Mouse (Mus musculus) A20 (cell line): ENCODE results near the gene Sh2d4b.

Experiments used
- DNase-seq: peaks from one replicate; pipeline ENCODE4 v3.0.0-alpha.2; 2011; ENCODE audit warnings: low read depth, low spot score

The Sh2d4b gene

DNA sequence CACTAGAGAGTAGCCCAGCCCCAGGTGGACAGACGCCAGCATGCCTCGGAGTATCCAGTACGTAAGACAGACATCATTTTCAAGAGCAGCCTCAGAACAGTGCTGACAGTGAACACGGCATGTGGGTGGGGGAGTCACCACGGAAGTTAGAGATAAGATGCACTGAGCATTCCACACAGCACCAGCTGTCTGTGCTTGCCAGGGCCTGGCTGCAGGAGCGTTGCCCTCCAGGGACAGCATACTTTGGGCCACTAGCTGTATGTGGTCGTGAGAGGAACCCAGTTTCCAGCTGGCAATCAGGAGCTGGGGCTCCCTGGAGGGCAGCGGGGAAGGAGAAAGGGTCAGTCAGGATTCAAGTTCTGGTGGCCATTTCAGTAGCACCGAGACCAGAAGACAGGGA is 13.7 kb upstream of the Sh2d4b start:
- no peak for DNase-seq

DNA sequence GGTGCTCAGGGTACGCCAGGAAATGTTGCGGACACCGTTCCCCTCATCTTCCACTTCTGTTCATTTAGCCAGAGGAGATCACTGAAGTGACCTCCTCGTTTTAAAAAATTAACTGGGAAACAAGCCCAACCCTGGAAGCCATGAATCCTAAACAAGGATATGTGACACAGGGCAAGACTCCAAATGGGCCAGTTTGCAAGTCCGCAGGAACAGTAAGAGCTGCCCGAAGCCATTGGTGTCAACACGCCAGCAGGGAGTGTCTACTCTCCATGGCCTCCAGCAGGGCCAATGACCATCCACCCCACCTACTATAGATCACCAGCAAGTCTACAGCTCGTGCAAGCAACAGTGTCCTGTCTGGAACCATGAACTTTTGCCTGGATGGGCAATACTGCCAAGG is 12.7 kb upstream of the Sh2d4b start:
- DNase-seq = no peak

DNA sequence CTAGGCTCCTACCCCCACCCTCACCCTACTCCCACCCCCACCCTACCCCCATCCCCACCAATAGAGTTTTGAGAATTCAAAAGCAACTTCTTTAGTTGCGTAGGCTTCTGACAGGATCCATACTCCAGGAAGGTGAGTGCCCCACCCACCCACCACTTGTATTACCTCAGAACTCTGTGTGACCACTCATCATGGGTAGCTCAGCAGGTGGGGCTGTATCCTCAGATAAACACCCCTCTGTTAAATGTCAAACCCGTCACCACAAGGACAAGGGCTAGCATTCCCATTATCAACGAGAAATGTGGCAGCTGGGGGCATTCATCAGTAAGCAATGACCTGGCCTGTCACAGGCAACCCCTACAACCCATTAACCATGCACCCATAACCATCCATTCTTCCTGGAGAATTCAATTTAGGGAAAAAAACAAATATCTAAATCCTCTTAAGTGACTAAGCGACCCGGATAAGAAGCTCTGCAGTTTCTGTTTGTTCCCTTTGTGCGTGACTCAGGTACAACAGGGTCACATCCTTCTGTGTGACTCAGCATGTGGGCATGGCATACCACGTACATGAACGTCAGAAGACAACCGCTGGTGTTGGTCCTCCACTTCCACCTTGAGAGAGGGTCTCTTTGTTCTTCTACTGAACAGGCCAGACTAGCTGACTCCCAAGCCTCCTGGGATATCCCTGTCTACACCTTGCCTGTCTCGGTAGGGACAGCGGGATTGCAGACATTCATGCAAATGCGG is 9.4 kb upstream of the Sh2d4b start:
- DNase-seq = no peak

DNA sequence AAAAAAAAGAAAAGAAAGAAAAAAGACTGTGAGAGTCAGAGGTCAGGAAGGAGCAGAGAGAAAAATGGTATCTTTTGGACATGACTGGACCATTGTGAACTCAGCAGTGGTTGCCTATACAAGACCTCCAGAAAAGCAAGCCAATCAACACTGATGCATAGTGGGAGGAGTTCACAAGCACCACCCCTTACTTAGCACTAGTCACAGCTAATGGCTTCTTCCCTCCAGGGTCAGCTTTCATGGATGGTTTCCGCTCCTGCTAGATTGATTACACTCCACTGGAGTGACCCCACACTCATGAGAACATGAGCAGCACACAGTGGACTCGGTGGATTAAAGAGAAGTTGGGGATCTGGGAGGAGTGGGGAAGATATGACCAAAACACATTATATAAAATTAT is 7.2 kb upstream of the Sh2d4b start:
- DNase-seq = no peak

DNA sequence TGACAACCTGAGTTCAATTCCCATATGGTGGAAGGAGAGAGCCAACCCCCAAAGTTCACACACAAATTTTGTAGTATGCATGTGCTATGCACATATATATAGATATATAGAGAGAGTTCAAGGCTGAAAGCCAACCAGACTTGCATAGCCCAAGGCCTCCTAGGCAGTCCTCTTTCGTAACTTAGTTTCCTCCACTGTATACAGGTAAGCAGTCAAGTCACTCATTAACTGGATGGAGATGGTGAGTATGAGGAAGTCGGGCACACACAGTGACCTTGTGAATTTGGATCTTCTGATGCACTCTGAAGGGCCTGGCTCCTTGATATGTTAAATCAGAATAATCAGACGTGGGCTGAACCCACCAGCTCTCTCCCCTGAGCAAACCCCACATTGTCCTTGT is 4.8 kb upstream of the Sh2d4b start:
- DNase-seq = no peak

DNA sequence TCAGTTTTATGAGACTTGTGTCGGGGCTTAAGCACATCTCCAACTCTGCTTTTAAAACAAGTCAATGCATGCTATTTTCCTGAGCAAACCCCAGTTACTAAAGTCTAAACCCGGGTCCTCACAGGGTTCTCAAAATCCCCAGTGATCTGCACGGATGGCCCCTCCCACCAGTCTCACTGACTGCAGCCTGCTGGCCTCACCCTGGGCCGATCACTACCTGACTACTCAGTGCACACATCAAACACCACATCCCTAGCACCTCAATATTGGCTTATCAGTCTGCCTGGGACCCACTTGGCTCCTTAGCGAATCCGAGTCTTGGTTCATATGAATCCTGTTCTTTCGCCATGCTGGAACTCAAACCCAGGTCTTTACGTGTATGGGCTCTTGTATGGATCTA is 2.6 kb upstream of the Sh2d4b start:
- DNase-seq = no peak

DNA sequence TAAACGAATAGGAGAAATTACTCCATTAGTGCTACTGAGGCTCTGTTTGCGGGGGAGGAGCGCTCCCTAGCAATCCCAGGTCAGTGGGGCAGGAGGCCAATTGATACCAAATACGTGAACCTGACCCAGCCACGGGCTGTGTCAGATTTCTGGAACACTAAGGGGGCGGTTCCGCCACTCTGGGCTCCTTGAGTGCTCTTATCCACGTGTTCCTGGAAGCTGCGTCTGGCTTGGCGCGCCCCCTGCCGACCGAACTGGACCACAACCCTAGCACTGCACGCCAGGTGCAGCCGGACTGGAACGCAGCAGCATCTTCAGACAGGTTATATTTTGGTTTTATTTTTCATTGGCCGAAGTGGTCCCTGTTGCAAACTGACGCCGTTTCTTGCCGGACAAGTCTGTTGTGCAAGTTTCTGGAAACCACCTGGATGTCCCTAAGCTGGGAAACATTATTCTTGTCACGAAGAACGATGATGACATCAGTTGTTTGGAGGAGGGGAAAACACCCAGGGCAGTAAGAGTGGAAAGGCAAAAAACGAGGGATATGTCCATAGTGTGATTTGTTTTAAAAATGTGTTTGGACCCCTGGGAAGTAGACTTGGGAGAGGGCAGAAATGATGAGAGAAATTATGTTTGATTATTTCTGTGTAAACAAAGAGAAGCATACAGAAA is 1.6 kb upstream of the Sh2d4b start:
- DNase-seq = peak; percentile 67

DNA sequence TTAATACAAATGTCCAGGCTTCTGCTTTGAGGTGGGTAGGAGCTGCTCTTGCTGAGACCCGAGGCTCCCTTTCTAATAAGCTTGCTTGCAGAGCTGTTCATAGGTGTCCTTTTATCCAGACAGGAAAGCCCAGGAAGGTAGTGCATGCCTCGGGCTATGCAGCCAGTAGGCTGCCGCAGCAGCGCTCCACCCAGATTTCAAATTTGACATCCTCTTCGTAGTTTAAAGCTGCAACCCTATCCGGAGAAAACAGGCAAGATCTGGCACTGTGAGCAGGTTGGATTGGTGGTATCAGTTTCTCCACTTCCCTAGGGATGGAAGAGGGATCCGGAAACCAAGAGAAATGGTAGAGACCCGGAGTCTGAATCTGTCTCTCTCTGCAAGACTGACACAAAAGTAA is 818 bp upstream of the Sh2d4b start:
- DNase-seq = no peak

DNA sequence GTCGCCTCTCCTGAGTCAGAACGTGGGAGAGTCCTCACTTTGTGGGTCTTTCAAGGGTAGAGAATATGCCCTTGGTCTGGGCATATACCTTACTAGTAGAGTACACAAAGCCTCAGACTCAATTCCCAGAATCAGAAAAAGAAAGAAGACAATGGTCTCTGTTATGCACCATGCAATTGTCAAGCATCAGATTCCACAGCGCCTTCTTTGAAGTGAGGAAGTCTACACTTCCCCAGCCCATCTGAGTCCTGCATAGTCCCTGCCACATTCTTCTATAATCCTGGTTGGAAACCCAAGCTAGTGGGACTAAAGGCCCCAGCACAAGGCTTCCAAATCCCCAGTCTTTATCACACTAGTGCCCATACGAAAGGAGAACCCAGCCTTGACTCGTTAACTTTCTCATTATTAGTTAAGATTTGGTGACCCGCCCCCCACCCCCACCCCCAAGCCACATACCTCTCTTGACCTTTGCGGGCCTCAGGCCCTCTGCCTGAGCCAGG is 690 bp downstream of the Sh2d4b start:
- no peak for DNase-seq

DNA sequence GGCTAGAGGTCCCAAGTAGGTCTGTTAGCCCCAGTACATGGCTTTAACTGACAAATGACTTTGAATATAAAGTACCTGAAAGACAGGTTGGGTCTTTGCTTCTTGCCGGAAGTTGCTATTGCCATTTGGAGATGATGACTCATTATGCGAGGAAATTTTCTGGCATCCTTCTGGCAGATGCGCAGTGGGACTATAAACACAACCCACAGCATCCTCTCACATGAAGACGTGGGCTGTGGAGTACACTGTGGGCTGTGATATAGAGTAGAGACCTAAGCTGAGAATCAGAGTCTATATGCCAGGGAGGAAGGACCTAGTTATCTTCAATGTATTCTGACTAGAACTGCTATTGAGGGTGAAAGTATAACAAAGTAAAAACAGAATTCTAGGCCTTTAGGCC is 1.6 kb downstream of the Sh2d4b start:
- DNase-seq = no peak

DNA sequence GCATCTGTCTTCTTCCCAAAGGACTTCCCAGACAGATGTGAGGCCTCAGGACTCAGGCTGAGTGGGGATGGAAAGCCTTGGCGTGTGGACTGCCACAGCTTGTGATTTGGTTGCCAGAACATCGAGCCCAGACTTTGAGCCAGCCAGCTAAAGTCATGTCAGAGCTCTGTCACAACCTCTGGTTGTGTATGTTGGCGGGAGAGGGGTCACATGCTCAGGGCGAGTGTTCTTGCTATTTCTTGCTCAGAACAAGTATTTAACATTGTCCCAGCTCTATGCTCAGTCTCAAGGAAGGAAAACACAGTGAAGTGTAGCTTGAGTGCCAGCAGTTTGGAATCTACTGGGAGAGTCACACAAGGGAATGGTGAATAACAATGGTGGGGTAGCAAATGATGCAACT is 3.4 kb downstream of the Sh2d4b start:
- DNase-seq = no peak

DNA sequence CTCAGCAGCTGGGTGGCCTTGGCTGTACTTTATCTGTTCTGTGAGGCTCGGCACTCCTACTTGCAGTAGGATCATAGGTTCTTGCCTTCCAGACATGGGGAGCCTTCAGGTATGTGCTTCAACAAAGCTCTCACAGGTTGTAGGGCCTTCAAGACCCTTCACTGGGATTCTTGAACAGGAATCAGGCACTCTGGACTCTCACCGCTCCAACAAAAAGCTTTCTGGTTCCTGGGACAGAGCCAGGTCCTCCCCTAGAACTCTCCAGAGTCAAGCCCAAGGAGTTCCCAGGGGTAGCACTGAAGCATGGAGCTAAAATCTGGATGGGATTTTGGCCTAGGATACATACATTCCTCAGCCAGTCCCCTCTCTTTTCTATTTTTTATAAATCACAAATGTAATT is 3.9 kb downstream of the Sh2d4b start:
- DNase-seq = no peak

DNA sequence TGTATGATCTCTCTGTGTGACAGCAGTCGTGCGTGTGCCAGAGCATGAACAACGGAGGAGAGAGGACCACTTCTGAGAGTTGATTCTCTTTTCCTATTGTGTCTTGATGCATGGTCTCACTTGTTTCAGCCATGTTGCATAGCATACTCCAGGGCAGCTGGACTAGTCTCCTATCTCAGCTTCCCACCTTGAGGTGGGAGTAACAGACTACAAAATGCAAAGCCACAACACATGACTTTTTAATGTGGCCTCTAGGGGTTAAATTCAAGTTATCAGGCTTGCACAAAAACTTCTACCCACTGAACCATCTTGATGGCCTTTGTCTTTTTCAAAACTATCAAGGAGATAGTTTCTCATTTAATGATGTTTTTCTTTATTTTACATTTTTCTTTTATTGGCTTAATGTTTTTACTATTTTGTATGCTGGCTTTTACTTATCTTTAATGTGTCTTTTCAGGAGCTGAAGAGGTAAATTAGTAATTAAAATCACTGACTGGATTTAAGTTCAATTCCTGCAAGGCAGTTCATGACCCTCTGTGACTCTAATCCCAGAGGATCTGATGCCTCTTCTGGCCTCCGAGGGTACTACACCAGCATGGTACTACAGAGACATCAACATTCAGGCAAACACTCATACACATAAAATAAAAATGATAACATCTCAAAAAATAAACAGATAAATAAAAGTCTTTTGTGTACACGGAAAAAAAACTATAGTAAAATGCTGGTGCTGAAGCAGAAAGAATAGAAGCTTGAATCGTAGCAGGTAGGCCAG is 6.5 kb downstream of the Sh2d4b start:
- no peak for DNase-seq

DNA sequence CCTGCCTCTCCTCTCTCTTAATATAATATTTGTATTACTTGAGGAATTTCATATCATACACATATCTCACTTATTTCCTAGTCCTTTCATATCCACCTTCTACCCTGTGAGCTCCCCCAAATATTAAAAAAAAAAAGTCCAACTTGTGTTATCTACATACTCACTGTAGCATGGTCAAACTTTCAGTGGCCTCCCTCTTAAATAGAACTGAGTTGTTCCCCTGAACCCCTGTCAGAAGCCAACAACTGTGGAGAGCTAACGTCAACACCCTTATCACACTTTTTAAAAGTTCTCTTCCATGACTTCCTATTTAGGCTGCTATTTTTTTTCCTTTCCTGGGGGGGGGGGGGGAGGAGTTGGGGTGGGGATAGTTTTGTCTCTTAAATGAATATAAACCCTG is 7.3 kb downstream of the Sh2d4b start:
- no peak for DNase-seq

DNA sequence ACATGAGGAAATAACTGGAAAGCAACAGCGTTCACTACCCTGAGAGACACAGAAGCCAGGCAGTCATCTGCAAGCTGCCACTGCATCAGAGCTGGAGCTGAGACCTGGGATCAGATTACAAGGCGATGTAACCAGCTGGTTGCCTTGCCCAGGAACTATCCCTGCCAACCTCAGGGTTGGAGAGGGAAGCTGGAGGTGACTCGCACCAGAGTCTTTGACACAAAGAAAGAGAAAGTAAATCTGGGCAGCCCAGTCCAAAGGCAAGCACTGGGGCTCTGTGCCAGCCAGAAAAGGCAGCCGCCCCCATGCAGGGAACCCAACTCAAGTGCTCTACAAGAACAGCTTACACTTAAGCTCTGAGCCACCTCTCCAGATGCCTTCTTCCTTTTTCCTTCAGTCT is 7.8 kb downstream of the Sh2d4b start:
- DNase-seq = no peak

DNA sequence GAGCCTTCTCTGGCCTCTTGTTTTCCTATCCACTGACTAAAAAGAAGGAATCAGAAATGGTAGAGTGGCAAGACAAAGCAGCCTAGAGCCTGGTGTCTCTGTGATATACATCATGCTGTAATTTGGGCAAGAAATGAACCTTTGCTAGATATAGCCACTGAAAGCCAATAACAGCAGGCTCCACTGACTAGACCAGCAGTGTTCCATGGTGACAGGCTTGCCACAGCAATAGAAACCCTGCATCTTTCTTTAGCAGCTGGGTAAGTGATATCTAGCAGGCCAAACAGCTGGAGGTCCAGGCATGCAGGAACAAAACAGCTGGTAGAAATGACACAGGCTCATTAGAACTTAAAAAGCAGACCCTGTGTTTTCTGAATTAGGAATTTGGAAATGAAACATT is 18.5 kb downstream of the Sh2d4b start:
- DNase-seq = no peak

DNA sequence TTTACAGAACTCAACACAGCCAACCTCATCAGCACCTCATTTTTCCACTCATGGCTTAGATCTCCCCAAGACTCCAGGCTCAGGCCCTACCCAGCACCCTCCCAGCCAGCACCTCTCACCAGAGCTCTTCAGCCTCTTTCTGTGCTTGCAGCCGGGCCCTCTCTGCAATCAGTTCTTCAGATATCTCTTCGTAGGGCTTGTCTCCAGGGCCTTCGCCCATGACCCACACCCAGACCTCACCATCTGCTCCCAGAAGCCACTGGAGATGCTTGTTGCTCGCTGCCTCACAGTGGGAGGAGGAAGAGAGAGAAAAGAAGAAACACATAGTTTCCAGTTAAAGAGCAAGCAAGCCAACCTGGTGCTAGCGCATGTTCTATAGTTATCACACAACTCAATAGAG is 19.1 kb downstream of the Sh2d4b start:
- no peak for DNase-seq

DNA sequence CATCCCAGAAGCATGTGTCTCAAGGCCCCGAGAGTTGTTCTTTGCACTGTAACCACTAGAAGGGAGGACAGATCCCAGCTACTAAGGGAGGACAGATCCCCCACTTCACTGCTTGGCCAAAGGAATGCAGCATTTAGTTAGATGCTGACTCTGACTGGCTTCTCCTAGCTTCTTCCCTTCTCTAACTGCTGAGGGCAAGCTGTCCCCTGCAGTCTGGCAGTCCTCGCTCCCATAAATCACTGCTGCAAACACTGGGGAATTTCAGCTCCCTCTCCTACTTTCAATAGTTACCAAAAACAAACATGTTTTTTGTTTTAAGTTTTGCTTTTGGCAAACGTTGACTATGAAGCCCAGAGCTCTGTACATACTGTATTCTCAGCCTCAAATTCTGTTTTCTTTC is 22.5 kb downstream of the Sh2d4b start:
- no peak for DNase-seq

DNA sequence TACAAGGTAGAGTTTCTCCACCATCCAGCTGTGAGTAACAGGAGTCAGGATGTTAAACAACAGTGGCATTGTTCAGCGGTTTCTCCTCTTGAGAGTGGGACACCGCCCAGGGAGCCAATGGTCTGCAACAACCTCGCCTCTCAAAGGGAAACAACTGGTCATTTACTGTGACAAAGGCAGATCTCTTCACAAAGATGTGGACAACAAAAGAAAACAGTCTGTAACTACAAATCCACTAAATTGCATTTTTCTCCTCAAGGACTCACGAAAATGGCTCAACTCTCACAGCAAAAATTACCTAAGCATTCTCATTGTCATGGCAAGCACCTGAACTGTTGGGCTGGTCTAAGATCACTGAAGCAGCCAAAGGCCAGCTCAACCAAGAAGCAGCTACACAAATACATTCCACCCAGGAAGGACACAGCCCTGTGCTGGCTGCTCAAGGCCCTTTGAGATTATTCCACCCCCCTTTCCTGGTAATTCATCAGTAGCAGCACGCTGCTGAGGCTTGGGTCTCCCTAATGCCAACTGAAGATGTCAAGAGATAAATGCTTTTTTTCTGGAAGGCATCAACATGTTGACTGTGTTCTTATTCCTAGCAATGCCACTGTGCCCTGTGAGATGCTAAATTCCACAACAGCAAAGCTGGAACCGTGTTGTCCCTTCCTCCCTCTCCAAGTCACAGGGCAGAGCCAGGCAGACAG is 28.1 kb downstream of the Sh2d4b start:
- no peak for DNase-seq

DNA sequence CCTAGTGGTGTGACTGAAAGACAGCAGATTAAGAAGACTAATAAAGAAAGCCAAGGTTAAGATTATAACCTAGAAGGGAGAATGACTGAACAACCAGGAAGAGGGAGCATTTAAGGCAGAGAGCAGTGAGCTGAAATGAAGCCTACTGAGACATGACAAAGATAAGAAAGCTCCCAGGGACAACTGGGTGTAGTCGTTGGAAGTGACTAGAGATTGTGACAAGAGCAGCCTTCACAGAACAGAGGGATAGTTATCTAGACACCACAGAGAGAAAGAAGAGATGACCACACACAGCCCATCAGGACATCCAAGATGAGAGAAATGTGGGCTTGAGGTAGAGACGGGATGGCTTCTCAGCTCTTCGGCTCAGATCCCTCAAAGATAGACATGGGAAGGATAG is 29.4 kb downstream of the Sh2d4b start:
- DNase-seq = no peak

DNA sequence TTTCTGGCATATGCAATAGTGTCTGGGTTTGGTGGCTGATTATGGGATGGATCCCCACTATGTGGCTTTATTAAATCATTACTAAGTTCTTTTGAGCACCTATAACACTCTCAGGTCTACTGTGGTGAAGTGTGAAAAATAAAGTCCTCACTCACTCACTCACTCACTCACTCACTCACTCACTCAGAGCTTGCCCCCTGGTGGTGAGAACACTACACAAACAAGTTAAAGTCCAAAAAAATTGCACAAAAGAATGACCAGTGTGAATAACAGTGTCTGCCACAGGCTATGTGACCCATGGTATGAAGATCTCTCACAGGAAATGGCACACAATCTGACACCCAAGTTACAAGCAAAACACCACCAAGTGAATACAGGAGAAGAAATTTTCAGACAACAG is 30.0 kb downstream of the Sh2d4b start:
- DNase-seq = no peak

DNA sequence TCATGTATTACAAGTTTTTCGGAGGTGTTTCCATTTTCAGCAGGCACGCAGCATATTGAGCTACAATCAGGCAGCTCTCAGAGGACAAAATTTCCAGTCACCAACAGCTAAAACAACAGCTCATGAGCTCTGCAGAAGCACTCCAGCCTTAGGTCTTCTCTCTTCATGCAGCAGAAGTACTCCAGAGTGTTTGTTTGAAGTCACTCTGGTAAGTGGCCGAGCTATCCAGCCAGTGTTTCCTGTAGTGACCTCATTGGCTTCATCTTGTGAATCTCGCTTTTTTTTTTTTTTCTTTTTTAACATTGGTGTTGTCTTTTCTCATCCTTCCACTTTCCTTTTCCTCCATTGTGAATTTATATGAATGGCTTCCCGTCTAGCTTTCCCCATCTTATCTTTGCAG is 40.1 kb downstream of the Sh2d4b start:
- DNase-seq = no peak
